ENCODE assay signal across 14 mouse cellular contexts in genomic region chr2:141722531-141722930, GRCm38 (mm10).
"Had no signal": no experiment of that assay in that cellular context is flagged by ENCODE, and none has a peak within 500 bp of the region (broad histone marks: within the 10 kb centered on the region; RNA-seq: fewer than 3 reads in every experiment).

No protein-coding gene starts in this region.

- H3K36me3 ChIP-seq: kidney, embryonic 15.5 days; liver, embryonic 12.5 days; liver, embryonic 15.5 days; lung, embryonic 15.5 days had no signal

- H3K4me3 ChIP-seq: kidney, embryonic 15.5 days; liver, embryonic 12.5 days; liver, embryonic 15.5 days; lung, embryonic 15.5 days; megakaryocyte, embryonic 14.5 days had no signal

- H3K4me1 ChIP-seq: kidney, embryonic 15.5 days; liver, embryonic 12.5 days; liver, embryonic 15.5 days; lung, embryonic 15.5 days; megakaryocyte, embryonic 14.5 days had no signal

- H3K9ac ChIP-seq: kidney, embryonic 15.5 days; liver, embryonic 12.5 days; liver, embryonic 15.5 days; lung, embryonic 15.5 days had no signal

- H3K27me3 ChIP-seq: kidney, embryonic 15.5 days; liver, embryonic 12.5 days; liver, embryonic 15.5 days; lung, embryonic 15.5 days; megakaryocyte, embryonic 14.5 days had no signal

- H3K9me3 ChIP-seq: kidney, embryonic 15.5 days; liver, embryonic 12.5 days; liver, embryonic 15.5 days; lung, embryonic 15.5 days had no signal

- H3K27ac ChIP-seq: kidney, embryonic 15.5 days; liver, embryonic 12.5 days; liver, embryonic 15.5 days; lung, embryonic 15.5 days had no signal

- DNase-seq: kidney, adult 8-10 months; kidney, postnatal 10 days; kidney, postnatal 36 days; lung, adult 18-20 months; lung, postnatal 10 days; lung, postnatal 36 days; midbrain, embryonic 14.5 days; thymus, adult 2 months; thymus, postnatal 25 days had no signal
